Mouse (Mus musculus): Measurements from ENCODE around the gene Ppp1r8.

DNA sequence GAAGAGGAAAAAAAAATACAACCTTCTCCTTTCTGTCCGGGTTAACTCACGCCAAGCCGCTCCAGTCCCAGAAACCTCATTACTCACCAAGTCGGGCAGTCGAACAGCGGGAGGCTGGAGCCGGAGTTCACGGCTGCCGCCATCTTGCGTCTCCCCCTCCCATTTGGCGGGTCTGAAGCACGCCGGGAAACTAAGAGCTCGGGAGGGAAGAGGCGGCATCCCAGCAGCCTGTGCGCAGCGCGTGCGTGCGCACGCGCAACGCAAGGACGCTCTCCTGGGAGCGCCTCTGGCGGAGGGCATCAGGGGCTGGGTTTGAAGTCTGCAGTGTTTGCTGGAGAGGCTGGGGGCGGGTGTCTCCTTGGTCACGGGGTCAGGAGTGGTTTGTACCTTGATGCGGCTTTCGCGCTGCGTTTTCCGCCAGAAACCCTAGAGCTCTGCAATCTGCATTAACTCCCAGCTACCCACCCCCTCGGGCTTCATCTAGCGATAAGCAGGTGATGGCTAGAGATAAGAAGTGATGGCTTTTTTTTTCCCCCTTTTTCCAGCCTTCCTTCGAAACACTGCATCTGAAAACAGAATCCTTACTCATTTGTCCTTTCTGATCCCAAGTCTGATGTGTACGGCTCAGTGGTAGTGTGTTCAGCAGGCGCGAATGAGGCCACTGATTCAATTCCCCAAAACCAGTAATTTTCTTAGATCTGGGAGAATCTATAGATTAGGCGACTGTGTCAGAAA is at the start of gene Ppp1r8:
- TF ChIP-seq ZC3H11A (IDR thresholded peaks at IDR 0.05; ENCODE audit: borderline replicate concordance, low read depth, low read length) (no peak), CHD2 (IDR thresholded peaks at IDR 0.05; ENCODE audit: low read depth, low read length) (no peak)
